Mouse (Mus musculus) G1E (cell line): ENCODE data around the gene Dusp6.

Source experiments
- CTCF ChIP-seq: IDR thresholded peaks from 2 replicates; pipeline ENCODE4 v1.5.1; 2012; ENCODE audit warnings: low read depth, low read length, inconsistent platforms, mixed read lengths
- GATA1 ChIP-seq: IDR thresholded peaks from 2 replicates; pipeline ENCODE4 v1.6.1; 2012; ENCODE audit warnings: borderline replicate concordance, low read length, inconsistent platforms, mixed read lengths

DNA sequence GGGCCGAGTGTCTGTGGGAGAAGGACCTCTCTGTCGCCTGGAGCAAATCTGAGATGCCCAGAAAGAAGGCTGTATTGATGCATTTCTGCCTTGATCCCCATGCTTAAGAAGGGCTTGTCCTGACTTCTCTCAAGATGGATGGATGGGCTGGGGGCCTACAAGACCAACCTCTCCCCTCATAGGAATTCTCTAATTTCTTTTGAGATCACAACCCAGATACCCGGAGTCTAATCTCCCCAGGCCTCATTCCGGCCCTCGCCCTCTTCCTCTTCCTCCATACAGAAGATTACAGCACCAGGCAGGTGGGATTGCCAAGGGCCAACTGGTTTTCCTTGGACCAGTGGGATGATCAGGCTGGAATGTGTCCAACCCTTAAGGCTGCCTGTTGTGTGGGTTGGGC is 26.1 kb downstream of the Dusp6 start:
- TF ChIP-seq GATA1 (no peak), CTCF (no peak)
